Mouse (Mus musculus) urinary bladder, adult 2 months (tissue): Measurements from ENCODE around the gene Gm20388. TPM values are rescaled to one million over a fixed set of nuclear protein-coding genes. Genes with fewer than 3 reads are reported as not detected.

Source experiments
- DNase-seq: peaks from one replicate; pipeline ENCODE4 v3.0.0; 2022; ENCODE audit warnings: low spot score
- polyA plus RNA-seq: library from polyadenylated mRNA; depleted of rRNA; stranded (reverse); fragments of >200 nt; gene quantifications from 2 replicates; pipeline ENCODE4 v1.2.3, GENCODE M21; 2012

Gm20388 gene
- polyA plus RNA-seq, 1 experiment, result 50.2 TPM

- DNase-seq, result no peak
These were observed 168.7 kb downstream of the Gm20388 start for GRCm38 (mm10) chr8:120079361-120079760.

- no peak for DNase-seq
These were observed 172.6 kb downstream of the Gm20388 start for GRCm38 (mm10) chr8:120083261-120083660.

GRCm38 (mm10) chr8:120084783-120085182 lies 174.1 kb downstream of the Gm20388 start:
- DNase-seq, result no peak

GRCm38 (mm10) chr8:120089511-120089910 lies 178.9 kb downstream of the Gm20388 start:
- DNase-seq, result no peak

DNA sequence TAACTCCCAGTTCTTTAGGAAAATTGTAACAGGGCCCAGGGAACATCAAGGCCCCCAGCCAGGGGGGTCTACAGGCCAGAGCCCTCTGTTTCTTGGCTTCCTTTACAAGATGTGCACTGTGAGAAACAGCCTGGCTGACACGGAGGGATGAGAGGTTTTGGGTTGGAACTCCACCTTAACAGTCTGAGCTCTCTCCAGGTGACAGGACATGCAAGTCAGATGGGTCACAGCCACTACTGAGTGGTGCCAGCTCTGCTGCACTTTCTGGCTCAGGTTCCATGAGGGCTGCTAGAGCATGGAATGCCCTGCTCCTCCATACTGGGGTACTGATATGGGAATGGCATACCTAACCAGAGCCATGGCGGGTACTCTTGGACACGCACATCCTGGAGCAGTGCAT lies 180.4 kb downstream of the Gm20388 start:
- DNase-seq, result no peak

DNA sequence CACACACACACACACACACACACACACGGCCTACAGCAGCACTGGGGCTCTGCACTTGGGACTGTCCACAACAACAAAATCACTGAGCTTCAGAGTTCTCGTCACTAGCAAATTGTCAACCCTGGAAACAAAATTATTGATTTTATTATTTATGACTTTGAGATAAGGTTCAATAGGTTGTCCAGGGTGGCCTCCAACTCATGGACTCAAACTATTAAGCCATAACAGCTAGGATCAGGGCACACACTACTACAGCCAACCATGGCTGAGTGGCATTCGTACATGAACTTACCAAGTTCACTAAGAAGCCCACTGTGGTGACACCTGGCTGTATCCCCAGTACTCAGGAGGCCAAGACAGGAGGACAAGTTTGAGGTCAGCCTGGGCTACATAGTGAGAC lies 182.5 kb downstream of the Gm20388 start:
- DNase-seq, result no peak

DNA sequence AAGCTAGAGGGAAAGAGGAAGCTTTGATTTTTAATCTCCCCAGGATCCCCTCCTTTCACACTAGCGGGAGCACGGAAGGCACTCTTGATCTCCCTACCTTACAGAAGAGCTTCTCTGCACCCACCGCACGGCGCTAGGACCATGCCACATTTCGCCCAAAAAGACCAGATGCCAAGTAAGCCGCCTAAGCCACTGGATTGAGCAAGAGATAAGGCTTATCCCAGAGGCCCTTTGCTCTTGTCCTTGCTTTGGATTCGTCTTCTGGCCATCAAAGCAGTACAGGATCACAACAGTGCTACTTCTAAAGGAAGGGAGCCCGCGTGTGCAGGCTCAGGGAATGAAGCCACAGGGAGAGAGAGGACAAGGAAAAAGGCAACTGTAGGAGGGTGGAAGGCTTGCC lies 184.2 kb downstream of the Gm20388 start:
- DNase-seq, result no peak

GRCm38 (mm10) chr8:120096486-120096885 lies 185.8 kb downstream of the Gm20388 start:
- DNase-seq, result no peak

- DNase-seq, result no peak
These were observed 189.9 kb downstream of the Gm20388 start for GRCm38 (mm10) chr8:120100388-120101067.

- DNase-seq, result peak; percentile 83
These were observed 190.7 kb downstream of the Gm20388 start, which contains the start of gene Zdhhc7 for GRCm38 (mm10) chr8:120101068-120101972. Zdhhc7 (minus strand) TSS chr8:120101482.

GRCm38 (mm10) chr8:120103916-120104315 lies 193.3 kb downstream of the Gm20388 start:
- no peak for DNase-seq

DNA sequence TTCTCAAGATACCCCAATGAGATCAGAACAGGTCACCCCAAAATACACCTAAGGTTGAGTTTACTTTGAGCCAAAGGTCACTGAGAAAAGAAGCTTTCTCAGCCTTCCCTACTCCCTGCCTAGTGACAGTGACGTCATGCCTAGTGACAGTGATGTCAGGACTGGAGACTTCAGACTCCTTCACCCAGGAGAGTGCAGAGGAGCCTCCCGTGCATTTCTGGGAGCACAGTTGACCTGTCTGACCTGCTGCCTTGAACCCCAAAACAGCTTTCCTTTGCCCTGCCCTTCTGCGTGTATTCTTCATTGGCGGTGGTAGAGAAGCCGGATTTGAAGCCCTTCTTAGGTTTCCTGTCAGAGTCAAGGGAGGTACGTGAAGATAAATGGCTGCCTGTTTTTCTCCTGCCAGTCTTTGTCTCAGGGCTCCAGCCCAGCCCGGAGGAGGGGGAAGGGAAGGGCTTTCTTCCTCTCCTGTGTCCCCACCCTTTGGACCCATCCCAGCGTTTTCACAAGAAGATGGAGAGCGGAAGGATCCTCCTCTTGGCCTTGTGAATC lies 194.2 kb downstream of the Gm20388 start:
- DNase-seq, result no peak

GRCm38 (mm10) chr8:120109149-120109548 lies 198.5 kb downstream of the Gm20388 start:
- DNase-seq, result no peak

- DNase-seq, result no peak
These were observed 200.3 kb downstream of the Gm20388 start for GRCm38 (mm10) chr8:120110966-120111365.

GRCm38 (mm10) chr8:120111382-120111781 lies 200.7 kb downstream of the Gm20388 start:
- DNase-seq, result no peak

DNA sequence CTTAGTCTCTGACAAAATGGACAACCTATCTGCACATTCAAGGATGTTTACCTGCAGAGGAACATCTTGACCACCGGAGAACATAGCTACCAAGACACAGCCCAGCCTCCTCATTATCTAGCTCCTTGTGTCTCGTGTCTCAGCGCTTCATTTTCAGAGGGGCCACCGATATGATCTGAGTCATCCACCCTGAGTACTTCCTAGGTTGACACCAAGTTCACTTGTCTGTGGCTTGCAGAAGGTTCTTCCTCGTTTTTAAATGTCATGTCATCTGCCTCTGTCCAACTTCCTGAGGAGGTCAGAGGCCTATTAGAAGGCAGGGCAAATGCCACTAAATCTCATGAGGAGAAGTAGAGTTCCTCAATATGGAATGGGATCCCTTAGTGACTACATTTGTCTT lies 201.9 kb downstream of the Gm20388 start:
- no peak for DNase-seq

DNA sequence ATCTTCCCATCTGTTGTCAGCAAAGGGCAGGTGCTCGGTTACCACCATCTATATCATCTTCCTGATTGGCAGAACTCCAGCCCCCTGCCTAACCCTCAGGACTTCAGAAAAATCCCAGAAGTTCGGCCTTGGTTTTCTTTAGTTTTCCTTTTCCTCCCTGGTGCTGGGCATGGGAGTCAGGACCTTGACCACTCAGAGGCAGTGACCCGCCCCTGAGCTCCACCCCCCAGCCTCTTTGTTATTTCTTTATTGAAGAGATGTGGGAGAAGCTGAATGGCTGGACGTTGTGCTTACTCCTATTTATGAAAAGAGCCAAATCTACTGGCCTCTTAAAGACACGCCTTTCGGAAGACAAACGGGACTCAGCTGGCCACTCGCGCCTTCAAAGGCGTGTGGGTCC lies 202.7 kb downstream of the Gm20388 start:
- DNase-seq, result no peak

DNA sequence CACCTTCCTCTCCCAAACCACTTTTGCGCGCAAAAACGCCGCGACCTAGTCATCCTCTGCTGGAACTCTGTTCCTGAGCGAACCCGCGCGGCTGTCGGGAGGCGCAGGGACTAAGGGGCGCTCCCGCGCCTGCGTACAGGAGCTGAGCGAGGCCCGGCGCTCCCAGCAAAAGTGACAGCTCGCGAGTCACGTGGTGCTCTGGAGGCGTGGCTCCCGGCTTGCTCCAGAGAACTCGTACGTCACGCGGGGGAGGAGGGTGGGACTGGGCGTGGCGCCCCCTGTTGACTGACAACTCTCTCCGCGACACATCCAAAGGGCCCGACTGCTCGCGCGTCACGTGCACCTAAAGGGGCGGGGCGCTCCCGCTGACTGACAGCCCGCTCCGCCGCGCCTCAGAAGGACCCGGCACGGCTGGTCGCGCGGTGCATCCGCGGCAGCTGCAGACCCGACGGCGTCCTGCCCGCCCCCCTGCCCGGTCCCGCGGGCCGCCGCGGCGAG lies 203.2 kb downstream of the Gm20388 start, which contains the start of gene 6430548M08Rik:
TSS of gene 6430548M08Rik (plus strand) at position 395 of the 498 bp plus-strand sequence.
- peak; percentile 98 for DNase-seq

- DNase-seq, result peak; percentile 38
These were observed 203.7 kb downstream of the Gm20388 start for GRCm38 (mm10) chr8:120114315-120114841.

DNA sequence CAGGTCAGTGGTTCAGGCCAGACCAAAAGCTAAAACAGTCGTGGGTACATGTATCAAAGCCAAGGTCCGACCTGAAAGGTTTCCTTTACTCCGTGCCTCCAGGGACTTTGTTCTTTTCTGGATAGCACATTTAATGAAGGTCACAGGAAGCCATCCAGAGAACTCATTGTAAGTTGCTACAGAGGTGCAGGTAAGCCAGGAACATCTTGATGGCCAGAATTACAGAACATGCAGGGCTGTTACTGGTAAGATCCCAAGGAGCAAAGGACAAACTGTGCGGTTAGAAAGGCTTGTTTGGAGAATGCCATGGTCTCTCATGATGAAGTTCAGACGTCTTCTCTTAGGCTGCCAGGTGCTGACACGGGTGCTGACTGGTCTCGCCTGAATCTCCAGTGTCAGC lies 206.0 kb downstream of the Gm20388 start:
- no peak for DNase-seq

DNA sequence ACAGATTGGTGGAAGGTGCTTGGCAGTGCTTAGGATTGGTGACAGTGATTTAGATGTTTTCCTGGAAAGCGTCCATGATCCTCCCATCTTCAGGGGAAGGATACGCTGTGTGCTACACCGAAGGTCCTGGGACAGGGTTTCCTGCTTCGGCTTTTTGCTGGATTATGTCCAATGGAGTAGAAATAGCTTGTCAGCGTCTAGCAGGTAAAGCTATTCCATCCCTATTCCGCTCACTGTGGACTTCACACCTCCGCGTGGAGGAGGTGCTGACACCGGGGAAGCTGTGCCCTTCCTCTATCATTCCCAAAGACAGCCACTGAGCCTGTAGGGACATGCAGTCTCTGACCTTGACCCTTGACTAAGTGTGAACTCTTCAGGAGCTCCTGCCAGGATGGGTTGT lies 207.5 kb downstream of the Gm20388 start:
- no peak for DNase-seq

DNA sequence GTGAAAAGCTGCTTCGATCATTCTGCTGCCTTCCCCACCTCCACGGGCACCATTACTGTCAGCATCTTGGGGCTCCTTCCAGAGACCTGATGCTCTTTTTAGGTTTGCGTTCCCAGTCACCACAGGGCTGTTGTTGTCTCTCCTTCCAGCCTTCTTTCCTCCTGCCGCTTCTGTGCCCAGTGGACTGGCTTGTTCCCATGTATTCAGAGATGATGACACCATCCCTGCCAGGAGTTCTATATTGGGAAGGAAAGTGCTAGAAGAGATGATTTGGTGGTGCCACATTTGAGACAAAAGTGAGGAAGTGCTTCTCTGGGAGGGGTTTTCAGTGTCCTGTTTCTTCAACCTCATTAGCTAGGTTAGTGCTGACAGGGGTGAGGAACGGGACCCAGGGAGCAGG lies 208.2 kb downstream of the Gm20388 start:
- no peak for DNase-seq
